Mouse (Mus musculus): ENCODE data around the gene Cfap20. TPM values are rescaled to one million over a fixed set of nuclear protein-coding genes. Genes with fewer than 3 reads are reported as not detected.

Gene Cfap20
- polyA plus RNA-seq, 1 experiment from 2014 or later = 146 TPM

DNA sequence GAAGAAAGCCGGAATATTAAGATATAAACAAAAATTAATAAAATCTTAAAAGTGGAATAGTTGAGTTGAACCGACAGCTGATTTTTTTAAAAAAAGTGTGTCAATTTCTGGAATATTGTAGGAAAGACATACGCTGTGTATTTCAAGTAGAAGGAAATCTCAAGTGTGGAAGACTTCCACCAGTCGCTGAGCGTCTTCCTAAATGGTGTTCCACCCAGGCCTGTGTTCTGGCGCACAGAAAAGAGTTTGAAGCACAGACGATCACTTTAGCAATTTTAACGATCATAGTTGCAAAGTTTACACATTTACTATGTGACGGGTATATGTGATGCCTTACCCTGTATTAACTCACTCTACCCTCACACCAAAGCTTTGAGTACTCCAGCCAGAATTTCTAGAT lies 802 bp upstream of the Cfap20 start:
- Histone ChIP-seq H3K36me3 (replicated peaks) (peaks cover 4% of the 10 kb centered on the region), H3K27ac (peak overlapping the region; percentile 95), H3K9me3 (no peaks in the 10 kb centered on the region), H3K4me3 (peak overlapping the region; percentile 92), H3K27me3 (ENCODE audit: poor library complexity, severe bottlenecking) (no peaks in the 10 kb centered on the region), H3K4me1 (peaks cover 37% of the 10 kb centered on the region)
- WGBS = 94% methylated on average over 9 of the region's 9 CpGs
- DNase-seq (ENCODE audit: extremely low spot score, low spot score) = no peak

DNA sequence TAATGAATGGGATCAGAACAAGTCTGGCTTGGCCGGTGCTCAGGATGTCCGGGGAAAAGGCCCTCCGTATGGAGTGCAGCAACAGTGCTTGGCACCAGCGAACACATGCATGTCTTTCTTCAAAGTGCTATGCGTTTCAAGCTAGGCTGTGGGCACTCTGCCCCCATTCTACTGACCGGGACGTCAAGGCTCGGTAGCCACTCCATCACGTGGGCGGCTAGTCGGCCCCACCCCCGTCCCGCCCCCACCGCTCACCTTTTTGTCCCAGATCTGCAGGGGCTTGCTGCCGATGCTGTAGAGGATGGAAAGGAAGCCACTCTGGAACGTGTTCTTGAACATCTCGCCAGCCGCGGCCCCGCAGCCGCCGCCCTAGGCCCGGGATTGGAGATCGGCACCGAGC lies 436 bp downstream of the Cfap20 start:
- H3K4me3 ChIP-seq = peak overlapping the region; percentile 92
- peak; percentile 61 for DNase-seq (ENCODE audit: extremely low spot score, low spot score)
- H3K27ac ChIP-seq = peak overlapping the region; percentile 95
- H3K4me1 ChIP-seq = peaks cover 49% of the 10 kb centered on the region
- WGBS = under 1% methylated on average over 25 of the region's 25 CpGs
- no peaks in the 10 kb centered on the region for H3K9me3 ChIP-seq
- H3K36me3 ChIP-seq (replicated peaks) = peaks cover 4% of the 10 kb centered on the region
- no peaks in the 10 kb centered on the region for H3K27me3 ChIP-seq (ENCODE audit: poor library complexity, severe bottlenecking)

DNA sequence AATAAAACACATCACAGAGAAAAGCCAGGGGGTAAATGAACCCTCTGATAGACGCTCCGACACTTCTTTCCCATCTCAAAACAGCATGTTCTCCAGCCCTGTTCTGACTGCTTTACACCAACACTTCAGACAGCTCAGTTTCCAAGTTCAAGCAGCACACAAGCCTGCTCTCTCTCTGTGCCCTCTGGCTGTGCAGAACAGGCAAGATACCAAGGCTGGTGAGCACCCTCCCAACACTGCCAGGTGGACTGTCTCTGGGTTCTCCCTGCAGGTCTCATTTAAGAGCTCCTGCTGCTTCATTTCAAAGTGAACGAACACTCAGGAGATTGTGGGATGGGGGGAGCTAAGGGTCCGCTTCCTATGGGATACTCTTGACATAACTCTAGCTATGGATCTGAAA lies 1.5 kb downstream of the Cfap20 start:
- DNase-seq (ENCODE audit: extremely low spot score, low spot score) = no peak
- no peak overlapping the region for H3K27ac ChIP-seq
- H3K9me3 ChIP-seq = no peaks in the 10 kb centered on the region
- WGBS = 77% methylated on average over 4 of the region's 4 CpGs
- H3K27me3 ChIP-seq (ENCODE audit: poor library complexity, severe bottlenecking) = no peaks in the 10 kb centered on the region
- peak overlapping the region; percentile 92 for H3K4me3 ChIP-seq
- peaks cover 60% of the 10 kb centered on the region for H3K4me1 ChIP-seq
- peaks cover 10% of the 10 kb centered on the region for H3K36me3 ChIP-seq (replicated peaks)

- Histone ChIP-seq H3K36me3 (replicated peaks) (peaks cover 10% of the 10 kb centered on the region), H3K27me3 (ENCODE audit: poor library complexity, severe bottlenecking) (no peaks in the 10 kb centered on the region), H3K9me3 (no peaks in the 10 kb centered on the region), H3K4me1 (peaks cover 67% of the 10 kb centered on the region), H3K4me3 (peak overlapping the region; percentile 92; the same call in 1 of the 2 replicates), H3K27ac (no peak overlapping the region)
- 91% methylated on average over 3 of the region's 3 CpGs for WGBS
- DNase-seq (ENCODE audit: extremely low spot score, low spot score) = no peak
Observed at GRCm38 (mm10) chr8:95432471-95432870, 2.2 kb downstream of the Cfap20 start.

DNA sequence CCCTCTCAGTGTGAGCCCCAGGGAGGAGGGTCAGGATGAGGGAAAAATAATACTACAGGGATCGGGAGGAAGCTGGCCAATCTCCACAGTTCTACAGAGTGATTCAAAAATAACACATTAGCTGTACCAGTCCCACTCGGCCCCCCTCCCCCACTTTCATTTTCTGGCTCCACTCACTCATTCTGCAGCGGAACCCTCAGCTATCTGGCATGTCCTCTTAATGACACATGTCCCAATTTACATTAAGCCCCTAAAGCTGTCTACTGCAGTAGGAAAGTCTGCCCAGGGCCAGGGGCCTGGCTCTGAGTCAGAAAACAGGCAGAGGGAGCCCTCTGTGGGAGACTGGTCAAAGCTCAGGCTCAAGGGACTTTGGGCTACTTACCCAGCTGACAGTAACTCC lies 4.7 kb downstream of the Cfap20 start:
- peaks cover 10% of the 10 kb centered on the region for H3K36me3 ChIP-seq (replicated peaks)
- H3K4me3 ChIP-seq = peak overlapping the region; percentile 36
- no peaks in the 10 kb centered on the region for H3K9me3 ChIP-seq
- DNase-seq (ENCODE audit: extremely low spot score, low spot score) = peak; percentile 45
- H3K27me3 ChIP-seq (ENCODE audit: poor library complexity, severe bottlenecking) = no peaks in the 10 kb centered on the region
- WGBS = 27% methylated on average over 3 of the region's 3 CpGs
- H3K27ac ChIP-seq = peak overlapping the region; percentile 72
- H3K4me1 ChIP-seq = peaks cover 76% of the 10 kb centered on the region

GRCm38 (mm10) chr8:95427594-95428535 lies 6.8 kb downstream of the Cfap20 start:
- H3K27ac ChIP-seq = peak overlapping the region; percentile 56; the same call in 1 of the 2 replicates
- peaks cover 62% of the 10 kb centered on the region for H3K4me1 ChIP-seq

DNA sequence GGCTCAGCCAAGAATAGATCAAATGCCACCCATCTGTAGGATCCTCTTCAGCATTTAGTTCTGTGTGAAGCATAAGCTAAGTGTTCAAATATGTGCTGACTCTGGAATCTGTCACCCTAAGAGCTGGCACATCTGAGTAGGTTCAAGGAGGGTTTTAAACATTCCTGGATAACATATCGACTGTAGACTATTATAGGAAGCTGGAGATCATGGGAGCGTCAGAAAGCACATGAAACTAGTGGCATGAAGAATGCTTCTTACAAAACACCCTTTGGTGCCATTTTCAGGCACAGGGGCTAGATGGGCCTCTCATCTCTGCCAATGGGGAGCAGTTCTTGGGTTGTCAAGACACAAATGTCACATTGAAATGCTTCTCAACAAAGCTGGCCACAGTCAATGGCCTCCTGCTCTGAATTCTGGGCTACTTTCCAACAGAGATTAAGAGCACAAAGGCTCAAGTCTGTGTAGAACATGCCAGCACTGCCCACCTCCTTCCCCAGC lies 7.8 kb downstream of the Cfap20 start:
- H3K27me3 ChIP-seq (ENCODE audit: poor library complexity, severe bottlenecking) = no peaks in the 10 kb centered on the region
- H3K9me3 ChIP-seq = no peaks in the 10 kb centered on the region
- peaks cover 36% of the 10 kb centered on the region for H3K36me3 ChIP-seq (replicated peaks)
- 89% methylated on average over 2 of the region's 2 CpGs for WGBS
- H3K4me3 ChIP-seq = no peak overlapping the region; the same call in 1 of the 2 replicates
- no peak for DNase-seq (ENCODE audit: extremely low spot score, low spot score)
- peak overlapping the region; percentile 56; the same call in 1 of the 2 replicates for H3K27ac ChIP-seq
- peaks cover 52% of the 10 kb centered on the region for H3K4me1 ChIP-seq

More at GRCm38 (mm10) chr8:95427594-95428535, 6.8 kb downstream of the Cfap20 start:
- Histone ChIP-seq H3K4me3 (peak overlapping the region; percentile 8; the same call in 1 of the 2 replicates), H3K36me3 (replicated peaks) (peaks cover 29% of the 10 kb centered on the region), H3K9me3 (no peaks in the 10 kb centered on the region), H3K27me3 (ENCODE audit: poor library complexity, severe bottlenecking) (no peaks in the 10 kb centered on the region)
- 54% methylated on average over 12 of the region's 12 CpGs for WGBS
- peak; percentile 63 for DNase-seq (ENCODE audit: extremely low spot score, low spot score)

DNA sequence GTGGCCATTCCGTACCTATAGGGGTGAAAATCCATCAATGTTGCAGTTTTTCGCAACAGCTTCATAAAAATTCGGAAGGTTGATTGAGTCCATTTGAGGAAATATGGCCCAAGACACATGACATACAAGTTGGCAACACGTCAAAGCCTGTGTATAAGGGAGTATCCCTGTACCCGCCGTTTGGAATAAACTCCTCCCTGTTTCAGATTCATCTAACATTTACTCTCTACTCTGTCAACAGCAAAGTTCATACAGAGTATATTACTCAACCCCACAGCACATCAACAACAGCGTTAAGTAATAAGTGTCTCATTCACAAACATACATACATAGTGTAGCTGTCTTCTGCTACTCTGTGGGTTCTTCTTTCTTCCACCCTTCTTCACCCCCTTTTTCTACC lies 10.0 kb downstream of the Cfap20 start:
- WGBS = 94% methylated on average over 7 of the region's 7 CpGs
- Histone ChIP-seq H3K9me3 (no peaks in the 10 kb centered on the region), H3K36me3 (replicated peaks) (peaks cover 58% of the 10 kb centered on the region), H3K27ac (no peak overlapping the region), H3K4me3 (no peak overlapping the region), H3K27me3 (ENCODE audit: poor library complexity, severe bottlenecking) (no peaks in the 10 kb centered on the region), H3K4me1 (peaks cover 31% of the 10 kb centered on the region)
- DNase-seq (ENCODE audit: extremely low spot score, low spot score) = no peak

GRCm38 (mm10) chr8:95422193-95422810 lies 12.4 kb downstream of the Cfap20 start:
- 96% methylated on average over 14 of the region's 14 CpGs for WGBS
- Histone ChIP-seq H3K27me3 (ENCODE audit: poor library complexity, severe bottlenecking) (no peaks in the 10 kb centered on the region), H3K4me1 (peaks cover 7% of the 10 kb centered on the region), H3K27ac (no peak overlapping the region), H3K36me3 (replicated peaks) (peaks cover 65% of the 10 kb centered on the region), H3K9me3 (no peaks in the 10 kb centered on the region), H3K4me3 (no peak overlapping the region)
- no peak for DNase-seq (ENCODE audit: extremely low spot score, low spot score)

DNA sequence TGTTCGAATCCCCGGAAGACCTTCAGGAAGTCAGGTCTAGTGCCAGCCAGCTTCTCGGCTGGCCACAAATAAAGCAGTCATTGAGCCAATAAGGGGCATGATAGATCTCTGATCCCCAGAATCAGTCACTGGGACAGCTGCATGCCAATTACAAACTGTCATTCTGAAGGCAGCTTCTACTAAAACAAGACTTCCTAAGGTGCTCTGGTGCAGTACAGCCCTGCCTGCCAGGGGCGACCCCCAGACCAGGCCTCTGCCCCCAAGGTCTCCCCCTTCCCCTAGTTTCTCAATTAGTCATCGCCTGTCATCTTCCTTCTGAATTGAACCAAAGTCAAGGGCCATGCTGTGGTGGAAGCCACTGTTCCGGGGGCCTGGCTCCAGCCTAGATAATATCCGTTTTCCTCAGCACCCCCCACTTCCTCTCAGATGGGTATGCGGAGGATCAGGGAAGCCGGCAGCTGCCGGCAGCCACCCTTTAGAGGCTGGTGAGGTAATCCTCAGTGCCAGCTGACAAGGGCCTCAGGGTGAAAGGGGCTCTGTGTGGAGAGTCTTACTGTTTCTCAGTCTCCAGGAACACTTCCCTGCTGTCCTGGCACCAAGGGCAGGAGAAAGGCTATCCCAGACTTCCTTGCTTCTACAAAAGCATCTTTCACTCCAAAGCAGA lies 23.2 kb downstream of the Cfap20 start:
- WGBS = 58% methylated on average over 10 of the region's 10 CpGs
- no peak for DNase-seq (ENCODE audit: extremely low spot score, low spot score)
- Histone ChIP-seq H3K27me3 (ENCODE audit: poor library complexity, severe bottlenecking) (no peaks in the 10 kb centered on the region), H3K4me3 (no peak overlapping the region), H3K27ac (peak overlapping the region; percentile 12; the same call in 1 of the 2 replicates), H3K4me1 (peaks cover 6% of the 10 kb centered on the region), H3K9me3 (no peaks in the 10 kb centered on the region), H3K36me3 (replicated peaks) (no peaks in the 10 kb centered on the region)

DNA sequence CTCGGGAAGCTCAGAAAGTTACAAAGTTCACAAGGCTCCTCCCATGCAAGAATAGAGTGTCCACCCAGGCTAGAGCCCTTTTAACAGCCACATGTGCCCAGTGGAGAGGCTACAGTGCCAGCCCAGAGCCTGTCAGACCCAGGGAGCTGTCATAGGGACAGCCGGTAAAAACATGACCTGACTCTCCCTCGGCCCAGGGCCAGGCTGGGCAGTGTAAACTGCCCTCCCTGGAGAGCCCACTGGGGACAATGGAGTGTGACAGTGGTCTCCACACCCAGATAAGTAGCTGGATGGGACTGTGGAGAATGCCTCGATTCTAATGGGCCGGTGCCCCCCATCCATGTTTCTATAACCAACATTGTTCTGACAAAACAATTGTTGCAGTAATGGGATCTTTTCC lies 25.2 kb downstream of the Cfap20 start:
- WGBS = 88% methylated on average over 5 of the region's 5 CpGs
- no peaks in the 10 kb centered on the region for H3K9me3 ChIP-seq
- H3K4me1 ChIP-seq = peaks cover 6% of the 10 kb centered on the region
- H3K36me3 ChIP-seq (replicated peaks) = no peaks in the 10 kb centered on the region
- H3K27ac ChIP-seq = no peak overlapping the region
- H3K27me3 ChIP-seq (ENCODE audit: poor library complexity, severe bottlenecking) = no peaks in the 10 kb centered on the region
- H3K4me3 ChIP-seq = no peak overlapping the region
- no peak for DNase-seq (ENCODE audit: extremely low spot score, low spot score)

DNA sequence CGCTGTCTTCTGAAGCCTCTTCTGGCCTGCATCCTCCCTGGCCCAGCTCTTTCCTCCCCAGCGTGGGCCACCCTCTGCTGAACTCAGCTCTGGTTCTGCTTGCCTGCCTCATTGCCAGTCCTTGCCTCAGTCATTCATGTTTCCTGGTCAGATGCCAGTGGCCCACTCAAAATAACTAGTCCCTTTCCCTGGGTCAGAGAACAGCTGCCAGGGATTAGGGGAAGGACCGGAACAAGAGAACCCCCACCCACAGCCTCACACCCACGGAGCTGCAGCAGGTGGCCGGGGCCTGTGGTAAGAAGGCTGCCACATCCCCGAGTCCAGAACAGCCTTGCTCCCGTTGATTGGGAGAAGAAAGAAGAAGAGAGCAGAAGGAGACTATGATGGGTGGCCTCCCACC lies 33.6 kb downstream of the Cfap20 start:
- no peaks in the 10 kb centered on the region for H3K36me3 ChIP-seq (replicated peaks)
- no peaks in the 10 kb centered on the region for H3K27me3 ChIP-seq (ENCODE audit: poor library complexity, severe bottlenecking)
- H3K4me1 ChIP-seq = peaks cover 27% of the 10 kb centered on the region
- H3K9me3 ChIP-seq = no peaks in the 10 kb centered on the region
- H3K4me3 ChIP-seq = no peak overlapping the region
- H3K27ac ChIP-seq = no peak overlapping the region
- DNase-seq (ENCODE audit: extremely low spot score, low spot score) = no peak
- WGBS = 84% methylated on average over 7 of the region's 7 CpGs

Measured in forebrain, embryonic 10.5 days (tissue).